Mouse (Mus musculus) heart, postnatal 36 days (tissue): ENCODE results near the gene Zfp131. TPM values are rescaled to one million over a fixed set of nuclear protein-coding genes. Genes with fewer than 3 reads are reported as not detected.

Experiments used
- DNase-seq, 2 experiments: peaks; one replicate each; pipeline ENCODE4 v3.0.0; 2021 to 2022
- intact Hi-C: fragments of 180-260 bp; cut with DNase I; formaldehyde crosslinking; loops from one replicate; pipeline ENCODE4 v1.15.1; 2025
- total RNA-seq, 2 experiments: library from RNA; stranded (reverse); gene quantifications; 2 replicates each; pipeline ENCODE4 v1.2.3; 2021

Zfp131 gene
- total RNA-seq, 2 experiments from 2014 or later = 17.0 to 19.0 TPM

DNA sequence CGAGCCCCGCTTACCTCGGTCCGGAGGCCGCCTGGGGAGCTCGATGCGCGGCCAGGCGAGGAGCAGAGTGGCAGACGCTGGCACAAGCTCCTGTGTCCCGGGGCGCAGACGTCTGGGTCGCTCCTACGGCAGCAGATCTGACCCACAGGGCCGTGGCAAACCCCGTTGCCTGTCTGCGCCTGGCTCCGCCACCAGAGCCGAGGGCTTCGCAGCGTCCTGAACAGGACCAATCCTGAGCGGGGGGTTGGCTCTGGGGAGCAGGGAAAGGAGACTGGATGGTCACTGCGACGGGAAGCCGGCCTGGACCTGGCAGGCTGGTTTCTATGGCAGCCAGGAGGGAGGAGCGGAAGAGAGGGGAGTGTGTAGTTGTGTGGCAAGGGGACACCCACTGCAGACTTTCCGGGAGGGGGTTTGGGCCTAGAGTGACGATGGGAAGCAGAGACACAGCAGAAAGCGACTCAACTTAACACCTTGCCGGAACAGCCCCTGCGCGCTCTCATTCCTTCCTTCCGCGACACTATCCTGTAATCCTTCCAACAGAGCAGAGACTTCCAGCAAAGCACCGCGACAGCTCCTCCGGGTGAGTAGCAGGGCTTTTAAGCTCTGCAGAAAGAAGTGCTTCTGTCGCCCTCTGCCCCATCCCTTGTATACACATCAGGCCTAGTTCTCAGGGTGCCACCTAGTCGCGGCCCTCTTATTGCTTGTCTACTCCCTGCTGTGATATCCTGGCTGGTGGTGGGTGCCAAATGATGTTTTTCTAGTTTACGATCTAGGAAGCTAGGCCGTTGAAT, 34.8 kb downstream of the Zfp131 start, which contains the start of gene Nim1k:
TSS of gene Nim1k (minus strand) at position 202 of the 791 bp plus-strand sequence.
- peak; percentile 83 to 84 for DNase-seq
- intact Hi-C loops = loop anchor here (5.0 kb wide), 1 partner anchor 36 kb away; the partner anchor contains the start of gene Zfp131

DNA sequence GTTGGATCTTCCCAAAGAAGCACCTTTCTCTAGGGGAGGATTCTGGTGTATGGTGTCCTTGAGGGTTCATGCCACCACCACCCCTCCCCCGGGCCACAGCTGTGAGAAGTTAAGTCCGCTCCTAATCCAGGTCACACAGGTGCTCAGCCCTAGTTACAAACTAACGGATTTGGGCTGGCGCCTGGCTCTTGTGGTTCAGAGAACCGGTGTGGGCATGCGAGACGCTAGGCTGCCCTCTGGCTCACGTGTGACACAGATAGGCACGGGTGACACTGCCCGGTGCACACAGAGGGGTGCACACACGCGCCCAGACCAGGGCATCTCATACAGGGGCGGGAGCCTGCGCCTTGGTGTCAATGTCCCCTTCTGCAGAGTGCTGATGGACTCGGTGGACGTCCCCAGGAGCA, 35.5 kb downstream of the Zfp131 start:
- DNase-seq = no peak
- intact Hi-C loops = loop anchor here (5.0 kb wide), 1 partner anchor 37 kb away; the partner anchor contains the start of gene Zfp131

DNA sequence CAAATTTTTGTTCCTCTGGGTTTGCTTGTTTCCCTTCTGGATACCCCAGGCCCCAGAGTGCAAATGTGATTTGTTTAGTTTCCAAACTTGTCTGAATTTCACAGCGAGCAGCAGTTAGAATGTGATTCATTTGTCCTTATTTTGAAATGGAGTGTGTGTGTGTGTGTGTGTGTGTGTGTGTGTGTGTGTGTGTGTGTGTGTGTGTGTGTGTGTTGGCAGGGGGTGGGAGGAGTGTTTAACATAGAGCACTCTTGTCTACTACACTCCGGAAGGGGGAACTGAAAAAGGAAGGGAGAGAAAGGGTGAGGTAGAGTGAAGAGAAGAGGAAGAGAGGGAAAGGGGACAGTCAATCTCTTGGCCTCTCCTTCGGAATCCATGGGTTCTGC, 36.1 kb downstream of the Zfp131 start:
- intact Hi-C loops = loop anchor here (5.0 kb wide), 1 partner anchor 38 kb away; the partner anchor contains the start of gene Zfp131
- DNase-seq = no peak

- intact Hi-C loops = no loop called here
- DNase-seq = no peak
Measured at GRCm38 (mm10) chr13:119753859-119754634, 36.6 kb downstream of the Zfp131 start.

DNA sequence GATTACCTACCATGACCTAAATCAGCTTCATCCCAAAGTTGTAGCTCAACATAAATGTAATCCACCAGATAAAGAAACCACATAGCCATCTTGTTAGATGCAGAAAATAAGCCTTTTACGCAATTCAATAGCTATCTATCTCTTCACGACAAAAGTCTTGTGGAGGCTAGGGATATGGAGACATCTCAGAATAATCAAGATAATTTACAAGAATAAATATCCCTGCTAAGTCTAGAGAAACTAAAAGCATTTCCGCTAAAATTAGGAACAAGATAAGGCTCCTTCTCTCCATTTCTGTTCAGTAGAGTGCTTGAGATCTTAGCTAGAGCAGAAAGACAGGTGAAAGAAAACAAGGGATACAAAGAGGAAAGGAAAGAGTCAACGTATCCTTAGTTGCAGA, 43.8 kb downstream of the Zfp131 start:
- DNase-seq = no peak
- intact Hi-C loops = no loop called here

DNA sequence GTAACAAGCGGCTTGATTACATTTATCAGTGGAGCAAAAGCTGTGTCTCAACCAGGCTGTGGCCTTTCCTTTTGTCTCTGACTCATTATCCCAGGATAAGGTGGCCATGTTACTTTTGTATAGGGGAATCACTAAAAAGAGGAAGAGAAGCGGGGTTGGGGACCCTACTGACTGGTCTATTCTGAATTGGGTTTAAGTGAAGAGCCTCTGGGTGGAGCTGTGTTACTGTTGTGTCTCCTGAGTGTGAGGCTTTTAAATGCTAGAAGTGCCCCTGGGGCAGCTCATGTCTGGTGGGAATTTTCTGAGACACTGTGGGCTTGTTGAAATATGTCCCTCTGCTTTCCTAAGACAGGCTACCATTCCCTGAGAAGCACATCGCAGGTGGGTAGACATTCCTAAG, 47.2 kb downstream of the Zfp131 start:
- DNase-seq = no peak
- intact Hi-C loops = no loop called here

GRCm38 (mm10) chr13:119742711-119743415, 47.8 kb downstream of the Zfp131 start:
- DNase-seq = no peak
- intact Hi-C loops = no loop called here

DNA sequence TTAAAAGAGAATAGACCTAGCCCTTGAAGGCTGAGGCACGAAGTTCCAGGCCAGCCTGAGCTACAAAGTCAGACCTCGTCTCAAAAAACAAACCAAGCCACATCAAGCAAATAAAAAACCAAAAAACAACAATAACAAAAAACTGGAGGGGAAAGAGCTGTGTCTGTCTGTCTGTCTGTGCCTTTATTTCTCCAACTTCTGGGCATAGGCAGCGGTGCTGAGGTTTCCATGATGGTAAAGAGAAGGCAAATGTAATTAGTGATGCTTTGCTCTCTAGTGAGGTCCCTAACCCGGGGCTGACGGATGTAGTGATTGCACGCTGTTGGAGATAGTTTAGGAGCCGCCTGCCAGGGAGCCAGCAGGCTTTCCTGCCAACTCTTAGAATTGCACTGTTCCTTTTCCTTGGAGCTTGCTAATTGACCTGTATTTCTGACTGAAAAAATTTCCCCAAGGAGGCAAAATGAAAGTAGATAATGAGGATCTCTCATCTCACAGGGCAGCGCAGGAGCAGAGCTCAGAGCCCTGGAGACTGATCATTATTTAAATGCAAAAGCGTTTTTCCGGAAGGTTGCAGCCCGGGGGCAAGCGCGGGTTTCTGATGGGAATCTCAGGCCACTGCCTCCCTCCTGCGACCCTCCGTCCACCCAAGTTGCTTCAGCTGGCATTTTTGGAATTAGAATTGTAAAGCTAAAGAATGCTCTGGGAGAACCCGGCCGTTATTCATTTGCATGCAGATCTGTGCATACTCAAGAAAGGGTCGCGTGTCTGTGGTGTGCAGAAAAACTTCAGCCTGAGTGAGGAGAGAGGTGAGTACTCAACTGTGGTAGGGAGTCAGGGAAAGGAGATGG, 49.1 kb downstream of the Zfp131 start:
- intact Hi-C loops = no loop called here
- no peak for DNase-seq

GRCm38 (mm10) chr13:119731448-119731847, 59.2 kb downstream of the Zfp131 start:
- intact Hi-C loops = no loop called here
- DNase-seq = no peak

GRCm38 (mm10) chr13:119729406-119729805, 61.3 kb downstream of the Zfp131 start:
- DNase-seq = no peak
- intact Hi-C loops = no loop called here

- no peak for DNase-seq
- intact Hi-C loops = no loop called here
Measured at GRCm38 (mm10) chr13:119727608-119728387, 62.9 kb downstream of the Zfp131 start.

DNA sequence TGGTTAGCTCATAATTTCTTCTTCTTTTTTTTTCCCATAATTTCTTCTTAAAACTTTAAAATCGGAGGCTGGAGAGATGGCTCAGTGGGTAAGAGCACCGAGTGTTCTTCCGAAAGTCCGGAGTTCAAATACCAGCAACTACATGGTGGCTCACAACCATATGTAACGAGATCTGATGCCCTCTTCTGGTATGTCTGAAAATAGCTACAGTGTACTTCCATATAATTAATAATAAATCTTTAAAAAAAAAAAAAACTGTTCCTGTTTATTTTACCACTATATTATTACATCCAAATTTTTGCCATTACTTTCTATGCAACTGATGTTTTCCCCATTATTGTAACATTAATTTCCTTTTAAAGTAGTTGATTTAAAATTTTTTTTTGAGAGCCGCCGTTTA, 66.1 kb downstream of the Zfp131 start:
- no peak for DNase-seq
- intact Hi-C loops = loop anchor here (5.0 kb wide), 1 partner anchor 82 kb away; no protein-coding TSS in a partner anchor

DNA sequence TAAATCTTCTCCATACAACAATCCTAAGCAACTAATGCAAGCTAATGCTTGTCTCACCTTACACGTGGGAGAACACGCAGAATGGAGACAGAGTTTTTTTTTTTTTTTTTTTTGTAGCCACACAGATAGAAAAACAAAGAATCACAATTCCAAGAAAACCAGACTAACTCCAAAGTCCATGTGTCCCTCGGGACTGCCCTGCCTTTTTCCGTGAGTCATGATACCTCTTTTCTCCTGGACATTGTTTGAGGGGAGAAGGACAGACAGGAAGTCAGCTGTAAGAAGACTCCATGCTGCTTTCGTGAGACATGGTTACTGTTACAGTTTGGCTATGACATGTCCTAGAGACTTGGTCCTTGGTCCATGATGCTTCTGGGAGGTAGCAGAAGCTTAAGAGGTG, 67.3 kb downstream of the Zfp131 start:
- intact Hi-C loops = loop anchor here (5.0 kb wide), 1 partner anchor 81 kb away; no protein-coding TSS in a partner anchor
- no peak for DNase-seq

- intact Hi-C loops = loop anchor here (5.0 kb wide), 1 partner anchor 80 kb away; no protein-coding TSS in a partner anchor
- no peak for DNase-seq
Measured at GRCm38 (mm10) chr13:119722447-119722846, 68.2 kb downstream of the Zfp131 start.

- intact Hi-C loops = no loop called here
- DNase-seq = no peak
Measured at GRCm38 (mm10) chr13:119716105-119716504, 74.6 kb downstream of the Zfp131 start.
